Mouse (Mus musculus) ovary, postnatal 10 days (tissue): ENCODE results near the gene Col16a1.
A peak's percentile ranks its signal among the peaks of the same experiment; 100 is the strongest.

ENCODE experiments used
- DNase-seq: peaks from one replicate; pipeline ENCODE4 v3.0.0; 2022; ENCODE audit warnings: low spot score

The Col16a1 gene

DNA sequence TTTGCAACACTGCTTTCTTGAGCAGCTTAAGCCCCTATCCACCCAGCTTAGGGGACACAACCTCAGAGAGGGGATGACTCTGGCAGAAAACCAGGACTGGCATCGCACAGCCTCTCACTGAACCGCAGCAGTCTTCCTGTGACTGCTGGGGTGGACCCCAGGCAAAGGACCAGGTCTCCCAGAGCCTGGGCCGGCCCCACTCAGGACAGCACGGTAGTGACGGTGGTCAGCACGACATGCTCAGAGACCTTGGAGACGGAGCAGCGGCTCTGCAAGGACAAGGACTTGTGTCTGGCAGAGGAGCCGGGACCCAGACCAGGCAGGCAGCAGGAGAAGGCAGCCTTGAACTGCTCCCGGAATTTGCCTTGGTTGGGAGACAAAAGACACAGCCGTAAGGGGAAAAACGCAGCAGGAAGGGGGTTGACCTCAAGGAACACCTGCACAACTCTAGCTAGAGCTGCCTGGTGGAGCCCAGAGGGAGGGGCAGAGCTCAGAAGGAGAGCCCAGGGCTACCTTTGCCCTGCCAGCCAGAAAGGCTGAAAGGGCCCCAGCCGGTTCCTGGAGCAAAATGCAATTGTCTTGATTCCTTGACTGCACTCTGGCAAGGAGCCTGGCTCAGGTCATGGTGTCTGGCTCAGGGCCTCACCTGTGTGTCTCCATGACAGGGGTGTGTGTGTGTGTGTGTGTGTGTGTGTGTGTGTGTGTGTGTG, 83.2 kb downstream of the Col16a1 start:
- no peak for DNase-seq

DNA sequence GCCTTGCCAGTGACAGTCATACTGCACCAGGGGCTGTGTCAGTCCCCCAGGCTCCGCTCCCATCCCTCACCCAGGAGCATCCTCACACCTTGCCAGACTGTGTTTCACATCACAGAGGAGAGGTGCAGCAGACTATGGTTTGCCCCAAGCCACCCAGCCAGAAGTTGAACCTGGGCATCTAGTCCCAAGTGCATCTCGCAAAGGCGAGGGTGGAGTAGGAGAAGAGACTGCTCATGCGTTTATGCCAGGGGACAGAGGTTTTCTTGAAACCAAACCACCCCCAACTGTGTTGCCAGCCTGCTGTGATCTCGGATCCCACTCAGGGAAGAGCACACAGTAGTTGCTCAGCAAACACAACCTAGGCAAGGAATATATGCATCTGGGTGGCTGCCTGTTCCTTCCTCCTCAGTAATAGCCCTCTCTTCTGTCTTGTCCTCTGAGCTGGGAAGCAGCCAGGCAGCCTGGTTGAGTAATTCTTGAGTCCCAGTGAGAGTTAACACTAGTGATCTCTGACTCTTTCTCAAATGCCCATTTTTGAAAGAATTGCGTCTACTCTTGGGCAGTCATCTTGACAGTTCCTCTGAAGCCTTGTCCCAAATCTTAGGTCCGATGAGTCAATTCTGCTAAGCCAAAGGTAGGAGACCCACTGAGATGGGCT, 83.9 kb downstream of the Col16a1 start:
- DNase-seq: no peak

DNA sequence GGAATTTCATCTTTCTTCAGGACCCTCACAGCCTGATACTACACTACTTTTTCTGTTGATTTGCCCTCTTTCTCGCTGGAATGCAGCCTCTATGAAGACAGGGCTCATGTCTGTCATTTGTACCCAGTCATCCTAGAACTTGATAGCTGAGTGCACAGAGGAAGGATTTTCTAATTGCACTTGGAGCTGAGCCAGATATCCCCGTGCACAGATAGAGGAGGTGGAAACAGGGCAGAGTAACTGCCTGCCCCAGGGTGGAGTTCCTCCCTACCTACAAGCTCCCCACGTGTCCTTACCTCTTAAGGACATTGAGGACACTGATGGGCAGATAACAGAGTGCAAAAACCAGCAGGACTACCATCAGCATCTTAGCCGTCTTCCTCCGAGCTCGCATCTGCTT, 85.8 kb downstream of the Col16a1 start:
- no peak for DNase-seq

DNA sequence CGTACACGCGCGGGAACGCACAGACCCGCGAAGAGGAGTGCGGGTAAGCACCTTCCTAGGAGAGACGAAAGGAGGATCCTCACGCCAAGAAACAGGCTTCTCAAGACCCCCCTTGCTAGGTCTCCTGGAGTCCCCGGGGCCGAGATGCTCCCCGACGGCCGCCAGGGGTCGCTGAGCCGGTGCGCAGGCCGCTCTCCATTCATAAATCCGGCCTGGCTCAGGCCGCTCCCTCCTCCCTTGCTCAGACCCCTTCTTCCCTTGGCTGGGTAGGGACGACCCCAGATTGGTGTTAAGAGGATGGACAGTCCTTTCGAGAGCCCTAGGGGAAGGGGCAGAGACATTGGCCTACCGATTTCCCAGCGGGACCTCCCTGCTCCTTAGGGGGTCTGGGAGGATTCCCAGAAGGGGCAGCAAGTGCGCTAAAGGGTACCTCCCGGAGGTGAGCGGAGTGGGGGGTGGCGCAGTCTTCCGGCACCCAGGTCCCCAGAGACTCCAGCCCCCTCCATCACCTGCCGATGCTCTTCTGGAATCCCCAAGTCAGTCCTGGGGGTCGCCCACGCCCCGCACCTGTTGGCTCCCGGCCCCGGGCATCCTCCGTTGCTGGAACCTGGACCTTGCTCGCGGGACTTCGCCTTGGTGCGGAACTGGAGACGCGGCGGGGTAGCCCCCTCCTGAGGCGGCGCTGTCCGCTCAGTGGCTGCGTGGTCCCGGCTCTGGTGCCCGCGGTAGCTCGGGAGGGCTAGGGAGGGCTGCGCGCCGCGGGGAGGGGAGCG, 91.0 kb downstream of the Col16a1 start:
- peak; percentile 55 for DNase-seq

DNA sequence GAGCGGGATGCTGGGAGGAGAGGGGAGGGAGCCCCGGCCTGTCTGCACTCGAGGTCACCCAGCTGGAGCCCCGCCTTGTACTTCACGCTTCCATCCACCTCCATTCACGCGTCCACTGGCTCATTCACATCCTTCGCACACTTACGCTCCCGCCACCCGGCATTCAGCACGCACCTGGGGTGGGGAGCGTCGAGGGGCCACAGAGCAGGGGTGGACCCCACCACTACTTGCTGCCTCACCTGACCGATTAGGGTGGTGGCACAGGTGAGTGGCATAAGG, 91.5 kb downstream of the Col16a1 start, which contains the start of gene Hcrtr1:
Hcrtr1 (minus strand) TSS at position 146 of the 279 bp plus-strand sequence.
- no peak for DNase-seq

DNA sequence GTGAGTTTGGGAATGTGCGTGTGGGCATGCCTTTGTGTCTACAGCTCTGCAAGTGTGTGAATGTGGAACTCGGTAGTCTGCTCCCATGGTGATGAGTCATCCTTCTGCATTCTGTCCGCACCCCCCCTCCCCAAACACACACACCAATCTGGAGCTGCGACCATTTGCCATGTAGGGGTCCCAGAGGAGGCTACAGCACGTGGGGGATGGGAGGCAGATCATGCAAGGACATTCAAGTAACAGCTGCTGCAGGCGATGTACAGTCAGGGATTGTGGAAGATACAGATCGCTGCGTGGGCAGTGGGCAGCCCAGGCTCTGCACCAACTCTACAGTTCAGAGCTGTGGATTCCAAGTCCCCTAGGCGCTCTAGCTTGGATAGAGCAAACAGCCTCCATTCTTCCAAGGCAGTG, 93.4 kb downstream of the Col16a1 start:
- DNase-seq: no peak

DNA sequence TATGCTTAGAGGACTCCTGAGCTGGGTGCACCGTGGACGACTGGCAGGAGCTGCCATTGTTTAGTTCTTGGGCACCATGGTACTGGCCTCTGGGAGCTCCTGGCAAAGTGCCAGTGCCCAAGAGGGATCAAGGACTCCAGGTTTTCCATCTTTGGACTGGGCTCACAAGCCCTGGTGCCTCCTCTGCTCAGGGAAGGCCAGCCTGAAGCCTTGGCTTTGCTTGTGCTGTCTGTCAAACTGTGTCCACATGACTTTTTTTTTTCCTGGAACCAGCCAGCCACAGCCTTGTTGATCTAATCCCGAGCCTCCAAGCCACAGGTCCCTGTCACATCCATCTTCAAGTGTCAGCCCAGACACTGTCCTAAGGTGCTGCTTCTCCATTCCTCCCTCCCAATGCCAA, 94.1 kb downstream of the Col16a1 start:
- no peak for DNase-seq

DNA sequence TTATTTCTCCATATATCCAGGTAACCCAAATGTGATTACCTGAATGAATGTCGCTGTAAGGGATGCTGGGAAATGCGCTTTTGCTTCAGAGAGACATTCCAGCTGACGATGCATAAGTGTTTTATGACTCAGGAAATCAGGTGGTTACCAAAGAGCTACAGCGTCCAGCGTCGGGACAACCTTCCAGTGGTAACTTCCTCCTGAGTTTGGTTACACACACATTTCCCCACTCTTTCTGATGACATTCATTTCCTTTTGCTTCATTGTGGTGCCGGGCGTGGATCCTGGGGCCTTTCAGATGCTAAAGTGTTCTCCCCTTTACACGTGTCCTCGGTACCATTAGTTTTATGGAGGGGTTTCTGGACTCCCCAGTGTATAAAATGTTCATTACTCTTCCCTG, 100.8 kb downstream of the Col16a1 start:
- DNase-seq: no peak
